Mouse (Mus musculus) CH12.LX (cell line): ENCODE measurements at regions not wholly inside any gene's neighbourhood (a gene's known extent, or its start where the extent isn't known, plus 50 kb on each side); places are given as distances from the start of the nearest gene placed in this dataset.

Experiments used
- DNase-seq: peaks from one replicate; pipeline ENCODE4 v3.0.0-alpha.2; 2013; ENCODE audit errors: extremely low read depth
- H3K27ac ChIP-seq: 2 replicates; pipeline ENCODE4 v1.5.1; 2012; ENCODE audit warnings: low read depth, mild to moderate bottlenecking, control low read depth, moderate library complexity; ENCODE audit not compliant: insufficient read depth
- H3K27me3 ChIP-seq: replicated peaks from 2 replicates; pipeline ENCODE3; 2012; ENCODE audit warnings: inconsistent platforms
- H3K36me3 ChIP-seq, 2 experiments: replicated peaks in 1 of 2; 2 replicates each; pipeline versions ENCODE3 to v1.6.1; 2012; ENCODE audit warnings: inconsistent platforms in 1 of 2, low read length in 1 of 2, mild to moderate bottlenecking in 1 of 2, mixed read lengths in 1 of 2, moderate library complexity in 1 of 2; ENCODE audit not compliant: control insufficient read depth in 1 of 2, insufficient read depth in 1 of 2
- H3K4me1 ChIP-seq, 2 experiments: 2 replicates each; pipeline ENCODE4 v1.6.1; 2012; ENCODE audit warnings: inconsistent platforms in 1 of 2, moderate library complexity in 1 of 2; ENCODE audit not compliant: insufficient read depth in 2 of 2, control insufficient read depth in 1 of 2
- H3K4me2 ChIP-seq: 2 replicates; pipeline ENCODE4 v1.6.1; 2012; ENCODE audit warnings: low read depth, mild to moderate bottlenecking, control low read depth; ENCODE audit not compliant: poor library complexity, insufficient read depth, severe bottlenecking
- H3K4me3 ChIP-seq, 3 experiments: fragments of 150-350 bp in 1 of 3; sonication (generic) in 1 of 3; replicated peaks in 1 of 3; 2 replicates each; pipeline versions ENCODE3 to v1.5.1; 2011 to 2012; ENCODE audit warnings: low read depth in 2 of 3, low read length in 2 of 3, mild to moderate bottlenecking in 2 of 3, moderate library complexity in 2 of 3, control low read depth in 1 of 3, improper control_type of control experiment in 1 of 3, inconsistent platforms in 1 of 3, mixed read lengths in 1 of 3; ENCODE audit not compliant: poor library complexity in 1 of 3
- H3K79me2 ChIP-seq: replicated peaks from 2 replicates; pipeline ENCODE4 v1.6.1; 2012; ENCODE audit warnings: mild to moderate bottlenecking, moderate library complexity; ENCODE audit not compliant: control insufficient read depth, poor library complexity, insufficient read depth, severe bottlenecking; ENCODE audit errors: extremely low read depth
- H3K9ac ChIP-seq: 2 replicates; pipeline ENCODE4 v1.6.1; 2012; ENCODE audit warnings: low read depth, mild to moderate bottlenecking, control low read depth, moderate library complexity; ENCODE audit not compliant: insufficient read depth
- H3K9me3 ChIP-seq: replicated peaks from 2 replicates; pipeline ENCODE3; 2012; ENCODE audit warnings: low read length, inconsistent platforms, mixed read lengths
- BHLHE40 ChIP-seq: IDR thresholded peaks from 2 replicates; pipeline ENCODE4 v1.6.1; 2011; ENCODE audit warnings: mild to moderate bottlenecking, low read depth, low read length, improper control_type of control experiment
- CHD1 ChIP-seq: IDR thresholded peaks from 2 replicates; pipeline ENCODE4 v1.6.1; 2012; ENCODE audit warnings: low read depth, low read length, improper control_type of control experiment, inconsistent platforms
- CHD2 ChIP-seq: IDR thresholded peaks from 2 replicates; pipeline ENCODE4 v1.6.1; 2011; ENCODE audit warnings: low read length, improper control_type of control experiment
- CTCF ChIP-seq, 2 experiments: IDR thresholded peaks in 1 of 2; conservative IDR thresholded peaks in 1 of 2; 2 replicates each; pipeline ENCODE4 v1.5.1; 2011 to 2012; ENCODE audit warnings: low read depth in 2 of 2, low read length in 2 of 2, improper control_type of control experiment in 1 of 2, inconsistent platforms in 1 of 2, mild to moderate bottlenecking in 1 of 2, moderate library complexity in 1 of 2
- E2F4 ChIP-seq: IDR thresholded peaks from 2 replicates; pipeline ENCODE4 v1.6.1; 2011; ENCODE audit warnings: low read depth, low read length, improper control_type of control experiment; ENCODE audit not compliant: insufficient replicate concordance
- EP300 ChIP-seq: IDR thresholded peaks from 2 replicates; pipeline ENCODE4 v1.6.1; 2011; ENCODE audit warnings: low read length, improper control_type of control experiment
- ETS1 ChIP-seq: conservative IDR thresholded peaks from 2 replicates; pipeline ENCODE4 v1.6.1; 2012; ENCODE audit warnings: low read depth, mild to moderate bottlenecking, inconsistent platforms, low read length, improper control_type of control experiment, moderate library complexity
- GABPA ChIP-seq: IDR thresholded peaks from 2 replicates; pipeline ENCODE4 v1.6.1; 2012; ENCODE audit warnings: low read depth, low read length, improper control_type of control experiment, inconsistent platforms; ENCODE audit not compliant: insufficient replicate concordance
- HCFC1 ChIP-seq: IDR thresholded peaks from 2 replicates; pipeline ENCODE4 v1.6.1; 2012; ENCODE audit warnings: low read depth, mild to moderate bottlenecking, inconsistent platforms, low read length, improper control_type of control experiment
- IRF4 ChIP-seq: IDR thresholded peaks from 2 replicates; pipeline ENCODE4 v1.6.1; 2014; ENCODE audit warnings: low read depth, mild to moderate bottlenecking, inconsistent platforms, low read length, improper control_type of control experiment
- JUN ChIP-seq: IDR thresholded peaks from 2 replicates; pipeline ENCODE4 v1.6.1; 2011; ENCODE audit warnings: low read depth, mild to moderate bottlenecking, low read length, improper control_type of control experiment, moderate library complexity; ENCODE audit not compliant: insufficient read depth
- JUND ChIP-seq: conservative IDR thresholded peaks from 2 replicates; pipeline ENCODE4 v1.6.1; 2011; ENCODE audit warnings: low read depth, low read length, improper control_type of control experiment
- KAT2A ChIP-seq: IDR thresholded peaks from 2 replicates; pipeline ENCODE4 v1.6.1; 2012; ENCODE audit warnings: low read length, improper control_type of control experiment, inconsistent platforms; ENCODE audit not compliant: insufficient replicate concordance
- MAZ ChIP-seq: IDR thresholded peaks from 2 replicates; pipeline ENCODE4 v1.6.1; 2012; ENCODE audit warnings: low read depth, mild to moderate bottlenecking, inconsistent platforms, low read length, improper control_type of control experiment, moderate library complexity
- MEF2A ChIP-seq: IDR thresholded peaks from 2 replicates; pipeline ENCODE4 v1.6.1; 2014; ENCODE audit warnings: low read depth, mild to moderate bottlenecking, inconsistent platforms, low read length, improper control_type of control experiment, borderline replicate concordance
- MXI1 ChIP-seq: IDR thresholded peaks from 2 replicates; pipeline ENCODE4 v1.6.1; 2011; ENCODE audit warnings: mild to moderate bottlenecking, low read depth, low read length, improper control_type of control experiment
- MYC ChIP-seq: IDR thresholded peaks from 2 replicates; pipeline ENCODE4 v1.6.1; 2011; ENCODE audit warnings: low read depth, mild to moderate bottlenecking, improper control_type of control experiment, low read length
- NELFE ChIP-seq: IDR thresholded peaks from 2 replicates; pipeline ENCODE4 v1.6.1; 2011; ENCODE audit warnings: low read depth, low read length, improper control_type of control experiment
- POLR2A ChIP-seq: IDR thresholded peaks from 2 replicates; pipeline ENCODE4 v1.6.1; 2011; ENCODE audit warnings: low read depth, mild to moderate bottlenecking, improper control_type of control experiment, low read length
- POLR2AphosphoS2 ChIP-seq: IDR thresholded peaks from 2 replicates; pipeline ENCODE4 v1.6.1; 2011; ENCODE audit warnings: low read depth, low read length, improper control_type of control experiment
- RAD21 ChIP-seq: IDR thresholded peaks from 2 replicates; pipeline ENCODE4 v1.6.1; 2011; ENCODE audit warnings: low read depth, mild to moderate bottlenecking, low read length, improper control_type of control experiment, moderate library complexity
- RCOR1 ChIP-seq: conservative IDR thresholded peaks from 2 replicates; pipeline ENCODE4 v1.6.1; 2012; ENCODE audit warnings: low read depth, mild to moderate bottlenecking, inconsistent platforms, low read length, improper control_type of control experiment
- SIN3A ChIP-seq: IDR thresholded peaks from 2 replicates; pipeline ENCODE4 v1.6.1; 2012; ENCODE audit warnings: low read length, improper control_type of control experiment, inconsistent platforms
- SMC3 ChIP-seq: IDR thresholded peaks from 2 replicates; pipeline ENCODE4 v1.6.1; 2011; ENCODE audit warnings: low read depth, low read length, improper control_type of control experiment
- UBTF ChIP-seq: IDR thresholded peaks from 2 replicates; pipeline ENCODE4 v1.6.1; 2012; ENCODE audit warnings: low read depth, mild to moderate bottlenecking, inconsistent platforms, low read length, improper control_type of control experiment, moderate library complexity
- USF1 ChIP-seq: IDR thresholded peaks from 2 replicates; pipeline ENCODE4 v1.6.1; 2014; ENCODE audit warnings: low read depth, mild to moderate bottlenecking, inconsistent platforms, low read length, improper control_type of control experiment
- USF2 ChIP-seq: conservative IDR thresholded peaks from 2 replicates; pipeline ENCODE4 v1.6.1; 2011; ENCODE audit warnings: low read depth, low read length, improper control_type of control experiment
- ZKSCAN1 ChIP-seq: IDR thresholded peaks from 2 replicates; pipeline ENCODE4 v1.6.1; 2012; ENCODE audit warnings: low read depth, inconsistent platforms, low read length, improper control_type of control experiment, borderline replicate concordance
- ZMIZ1 ChIP-seq: IDR thresholded peaks from 2 replicates; pipeline ENCODE4 v1.6.1; 2012; ENCODE audit warnings: low read depth, mild to moderate bottlenecking, inconsistent platforms, low read length, improper control_type of control experiment
- ZNF384 ChIP-seq: IDR thresholded peaks from 2 replicates; pipeline ENCODE4 v1.6.1; 2012; ENCODE audit warnings: low read depth, low read length, improper control_type of control experiment, inconsistent platforms
- dilution Hi-C: fragments of 300-500 bp; cut with MboI; formaldehyde crosslinking; loops from 2 replicates; pipeline ENCODE4 v1.14.3; 2020; ENCODE audit warnings: low sequenced_read_pairs; ENCODE audit not compliant: extremely low pct_unique_long_range_greater_than_20kb, extremely low pct_ligation_motif_present
- in situ Hi-C: fragments of 300-500 bp; cut with MboI; formaldehyde crosslinking; loops from 3 replicates; pipeline ENCODE4 v1.14.3; 2019; ENCODE audit warnings: low sequenced_read_pairs, low pct_ligation_motif_present, low pct_unique_long_range_greater_than_20kb, mixed read lengths

- Histone ChIP-seq H3K36me3 (no peaks in the 10 kb centered on the region), H3K4me3 (no peak overlapping the region), H3K4me1 (peaks cover 4 to 11% of the 10 kb centered on the region in 2 experiments), H3K79me2 (no peaks in the 10 kb centered on the region), H3K27me3 (no peaks in the 10 kb centered on the region), H3K9me3 (no peaks in the 10 kb centered on the region), H3K4me2 (no peak overlapping the region), H3K9ac (no peak overlapping the region), H3K27ac (no peak overlapping the region)
- no peak for DNase-seq
- in situ Hi-C loops, result no loop called here
- dilution Hi-C loops, result no loop called here
- TF ChIP-seq SMC3, result no peak
- TF ChIP-seq KAT2A, result no peak
- TF ChIP-seq JUN, result no peak
- no peak for TF ChIP-seq MAZ
- TF ChIP-seq POLR2A, result no peak
- TF ChIP-seq USF2, result no peak
- TF ChIP-seq HCFC1, result no peak
- TF ChIP-seq NELFE, result no peak
- TF ChIP-seq RCOR1, result no peak
- TF ChIP-seq ZMIZ1, result no peak
- TF ChIP-seq MXI1, result no peak
- TF ChIP-seq SIN3A, result no peak
- no peak for TF ChIP-seq EP300
- TF ChIP-seq MEF2A, result no peak
- TF ChIP-seq RAD21, result no peak
- TF ChIP-seq ZKSCAN1, result no peak
- TF ChIP-seq UBTF, result no peak
- TF ChIP-seq USF1, result no peak
- no peak for TF ChIP-seq GABPA
- no peak for TF ChIP-seq MYC
These were observed 94.6 kb upstream of the Pitx1 start for GRCm38 (mm10) chr13:55930637-55931036.

- Histone ChIP-seq H3K9me3 (no peaks in the 10 kb centered on the region), H3K4me1 (peaks cover 0 to 3% of the 10 kb centered on the region in 2 experiments; a peak in 2 of 4 replicates), H3K9ac (no peak overlapping the region), H3K4me2 (no peak overlapping the region), H3K27me3 (no peaks in the 10 kb centered on the region), H3K4me3 (no peak overlapping the region), H3K36me3 (no peaks in the 10 kb centered on the region), H3K79me2 (no peaks in the 10 kb centered on the region), H3K27ac (no peak overlapping the region)
- no peak for TF ChIP-seq RCOR1
- TF ChIP-seq POLR2A, result no peak
- no peak for TF ChIP-seq ZNF384
- TF ChIP-seq RAD21, result no peak
- no peak for TF ChIP-seq CHD1
- no peak for TF ChIP-seq ZMIZ1
- no peak for TF ChIP-seq POLR2AphosphoS2
- no peak for TF ChIP-seq USF2
- TF ChIP-seq MAZ, result no peak
- TF ChIP-seq ZKSCAN1, result no peak
- no peak for TF ChIP-seq E2F4
- no peak for TF ChIP-seq BHLHE40
- no peak for TF ChIP-seq IRF4
- TF ChIP-seq SIN3A, result no peak
- no peak for TF ChIP-seq CTCF (conservative IDR thresholded peaks at IDR 0.05 in 1 of 2, IDR thresholded peaks at IDR 0.05 in 1 of 2; ENCODE audit: low read depth in 2 of 2, low read length in 2 of 2)
- no peak for TF ChIP-seq JUND
- TF ChIP-seq CHD2, result no peak
- no peak for TF ChIP-seq ETS1
- no peak for TF ChIP-seq SMC3
- TF ChIP-seq MYC, result no peak
- in situ Hi-C loops (no loop called here), dilution Hi-C loops (no loop called here)
- DNase-seq, result no peak
These were observed 93.8 kb upstream of the Pitx1 start for GRCm38 (mm10) chr13:55929814-55930213.
